Mouse (Mus musculus) thymus, adult 2 months (tissue): ENCODE measurements at regions not wholly inside any gene's neighbourhood (a gene's known extent, or its start where the extent isn't known, plus 50 kb on each side); places are given as distances from the start of the nearest gene placed in this dataset.

ENCODE experiments used
- CTCF ChIP-seq: fragments of 200-500 bp; IDR thresholded peaks from 2 replicates; pipeline ENCODE4 v1.5.1; 2012; ENCODE audit warnings: mild to moderate bottlenecking, control low read depth, low read length, moderate library complexity, borderline replicate concordance; ENCODE audit not compliant: control insufficient read depth, poor library complexity, insufficient read depth; ENCODE audit errors: extremely low read depth
- POLR2A ChIP-seq: fragments of 200-500 bp; IDR thresholded peaks from 2 replicates; pipeline ENCODE4 v1.6.1; 2012; ENCODE audit warnings: mild to moderate bottlenecking, low read length, control low read depth, moderate library complexity; ENCODE audit not compliant: control insufficient read depth, poor library complexity, insufficient read depth; ENCODE audit errors: extremely low read depth

- no peak for TF ChIP-seq CTCF
- no peak for TF ChIP-seq POLR2A
Measured at GRCm38 (mm10) chr2:50951027-50951426, 197.9 kb downstream of the Rnd3 start.
